Mouse (Mus musculus): ENCODE results near the gene Uts2r.

GRCm38 (mm10) chr11:121174234-121174633 is 14.2 kb downstream of the Uts2r start:
- TF ChIP-seq CTCF (IDR thresholded peaks at IDR 0.05 in 2 of 3, conservative IDR thresholded peaks at IDR 0.05 in 1 of 3; ENCODE audit: control insufficient read depth in 1 of 3, insufficient read depth in 1 of 3, low read depth in 2 of 3, low read length in 3 of 3, poor library complexity in 1 of 3, severe bottlenecking in 1 of 3) (no peak), POLR2A (IDR thresholded peaks at IDR 0.05; ENCODE audit: control insufficient read depth in 1 of 2, insufficient read depth in 1 of 2, low read depth in 1 of 2, low read length in 2 of 2, poor library complexity in 1 of 2) (no peak), MAFK (IDR thresholded peaks at IDR 0.05; ENCODE audit: borderline replicate concordance, low read depth, low read length) (no peak), GATA1 (IDR thresholded peaks at IDR 0.05; ENCODE audit: low read depth, low read length) (no peak), EP300 (IDR thresholded peaks at IDR 0.05; ENCODE audit: low read depth in 1 of 2, low read length in 2 of 2) (no peak), MAX (IDR thresholded peaks at IDR 0.05; ENCODE audit: low read length) (no peak), ZC3H11A (IDR thresholded peaks at IDR 0.05; ENCODE audit: low read depth, low read length) (no peak), JUND (IDR thresholded peaks at IDR 0.05; ENCODE audit: low read depth, low read length) (no peak), NELFE (IDR thresholded peaks at IDR 0.05; ENCODE audit: low read depth, low read length) (no peak), SIN3A (IDR thresholded peaks at IDR 0.05; ENCODE audit: low read length) (no peak), ZMIZ1 (IDR thresholded peaks at IDR 0.05; ENCODE audit: low read depth, low read length) (no peak), USF1 (IDR thresholded peaks at IDR 0.05; ENCODE audit: low read depth, low read length) (no peak)
